Mouse (Mus musculus) cerebellum, adult 2 months (tissue): ENCODE results near the gene Mex3d. TPM values are rescaled to one million over a fixed set of nuclear protein-coding genes. Genes with fewer than 3 reads are reported as not detected.

ENCODE experiments used
- DNase-seq, 2 experiments: peaks; one replicate each; pipeline ENCODE4 v3.0.0; 2021
- H3K27ac ChIP-seq: fragments of 200-500 bp; 2 replicates; pipeline ENCODE4 v1.5.1; 2012; ENCODE audit warnings: low read length, control low read depth, inconsistent platforms; ENCODE audit not compliant: insufficient read depth
- H3K27me3 ChIP-seq: fragments of 200-500 bp; 2 replicates; pipeline ENCODE4 v1.6.1; 2012; ENCODE audit warnings: inconsistent platforms, mild to moderate bottlenecking, low read length, moderate library complexity; ENCODE audit not compliant: control insufficient read depth, insufficient read depth
- H3K4me1 ChIP-seq: fragments of 200-500 bp; 2 replicates; pipeline ENCODE4 v1.6.1; 2011; ENCODE audit warnings: low read length; ENCODE audit not compliant: control insufficient read depth, insufficient read depth
- H3K4me3 ChIP-seq: fragments of 200-500 bp; replicated peaks from 2 replicates; pipeline ENCODE3; 2011; ENCODE audit warnings: mild to moderate bottlenecking, low read depth, low read length, control low read depth; ENCODE audit not compliant: insufficient read depth
- CTCF ChIP-seq: fragments of 200-500 bp; IDR thresholded peaks from 2 replicates; pipeline ENCODE4 v1.5.1; 2011; ENCODE audit warnings: low read depth, mild to moderate bottlenecking, control low read depth, low read length, moderate library complexity, borderline replicate concordance; ENCODE audit not compliant: insufficient read depth
- POLR2A ChIP-seq: fragments of 200-500 bp; IDR thresholded peaks from 2 replicates; pipeline ENCODE4 v1.6.1; 2011; ENCODE audit warnings: low read length, control low read depth, borderline replicate concordance; ENCODE audit not compliant: insufficient read depth
- WGBS: fragments of 180-500 bp; shearing (Covaris S2); methylation state at CpG from one replicate; pipeline ENCODE4 v1.1.7; 2018; 5-methylcytosine and 5-hydroxymethylcytosine counted together
- polyA plus RNA-seq: library from polyadenylated mRNA; depleted of rRNA; stranded (reverse); fragments of >200 nt; gene quantifications from 2 replicates; pipeline ENCODE4 v1.2.3, GENCODE M21; 2012

Mex3d gene
- polyA plus RNA-seq, 1 experiment = 16.1 TPM

GRCm38 (mm10) chr10:80431570-80432386 is 44.3 kb upstream of the Mex3d start:
- WGBS = 17% methylated on average over 16 of the region's 16 CpGs
- no peaks in the 10 kb centered on the region for H3K27me3 ChIP-seq
- peaks cover 5% of the 10 kb centered on the region for H3K4me1 ChIP-seq
- TF ChIP-seq POLR2A (no peak), CTCF (no peak)
- no peak overlapping the region for H3K4me3 ChIP-seq
- no peak for DNase-seq
- no peak overlapping the region for H3K27ac ChIP-seq

GRCm38 (mm10) chr10:80430375-80430980 is 43.0 kb upstream of the Mex3d start:
- WGBS = 48% methylated on average over 8 of the region's 8 CpGs
- Histone ChIP-seq H3K27me3 (no peaks in the 10 kb centered on the region), H3K27ac (no peak overlapping the region)

GRCm38 (mm10) chr10:80429800-80430199 is 42.3 kb upstream of the Mex3d start:
- WGBS = 76% methylated on average over 8 of the region's 8 CpGs
- H3K4me3 ChIP-seq = no peak overlapping the region
- no peak for TF ChIP-seq CTCF
- TF ChIP-seq POLR2A = no peak
- H3K27ac ChIP-seq = no peak overlapping the region
- H3K27me3 ChIP-seq = no peaks in the 10 kb centered on the region
- H3K4me1 ChIP-seq = peaks cover 5% of the 10 kb centered on the region
- DNase-seq = no peak

More at GRCm38 (mm10) chr10:80430375-80430980, 43.0 kb upstream of the Mex3d start:
- Histone ChIP-seq H3K4me1 (peaks cover 5% of the 10 kb centered on the region), H3K4me3 (no peak overlapping the region)
- DNase-seq = no peak
- no peak for TF ChIP-seq POLR2A
- no peak for TF ChIP-seq CTCF

- Histone ChIP-seq H3K4me1 (peaks cover 4% of the 10 kb centered on the region; the same call in 1 of the 2 replicates), H3K4me3 (no peak overlapping the region), H3K27me3 (no peaks in the 10 kb centered on the region), H3K27ac (no peak overlapping the region)
- TF ChIP-seq CTCF (no peak), POLR2A (no peak)
- no peak for DNase-seq
- WGBS = 94% methylated on average over 3 of the region's 3 CpGs
Measured at GRCm38 (mm10) chr10:80425041-80425440, 37.6 kb upstream of the Mex3d start.

GRCm38 (mm10) chr10:80423562-80423961 is 36.1 kb upstream of the Mex3d start:
- TF ChIP-seq CTCF (no peak), POLR2A (no peak)
- Histone ChIP-seq H3K27ac (no peak overlapping the region), H3K4me1 (peaks cover 16% of the 10 kb centered on the region), H3K27me3 (no peaks in the 10 kb centered on the region), H3K4me3 (no peak overlapping the region)
- 62% methylated on average over 4 of the region's 4 CpGs for WGBS
- no peak for DNase-seq

- no peak overlapping the region for H3K27ac ChIP-seq
- no peak for DNase-seq
- WGBS = 72% methylated on average over 9 of the region's 9 CpGs
- H3K4me1 ChIP-seq = peaks cover 33% of the 10 kb centered on the region
- no peak for TF ChIP-seq CTCF
- no peak for TF ChIP-seq POLR2A
- H3K27me3 ChIP-seq = no peaks in the 10 kb centered on the region
- H3K4me3 ChIP-seq = no peak overlapping the region
Measured at GRCm38 (mm10) chr10:80421651-80422472, 34.4 kb upstream of the Mex3d start.

- WGBS = 89% methylated on average over 8 of the region's 8 CpGs
- H3K4me3 ChIP-seq = no peak overlapping the region
- H3K27ac ChIP-seq = no peak overlapping the region
- H3K4me1 ChIP-seq = peaks cover 38% of the 10 kb centered on the region
- H3K27me3 ChIP-seq = no peaks in the 10 kb centered on the region
- DNase-seq = no peak
- TF ChIP-seq CTCF = no peak
- no peak for TF ChIP-seq POLR2A
Measured at GRCm38 (mm10) chr10:80421208-80421607, 33.7 kb upstream of the Mex3d start.

GRCm38 (mm10) chr10:80420729-80421128 is 33.3 kb upstream of the Mex3d start:
- TF ChIP-seq CTCF = no peak
- no peak for TF ChIP-seq POLR2A
- 85% methylated on average over 10 of the region's 10 CpGs for WGBS

More at GRCm38 (mm10) chr10:80420729-80421128, 33.3 kb upstream of the Mex3d start:
- DNase-seq = peak in 1 of 2 experiments; percentile 15
- Histone ChIP-seq H3K27me3 (no peaks in the 10 kb centered on the region), H3K4me3 (no peak overlapping the region), H3K27ac (no peak overlapping the region), H3K4me1 (peaks cover 42% of the 10 kb centered on the region)
